Mouse (Mus musculus): ENCODE results near the gene Uggt1. TPM values are rescaled to one million over a fixed set of nuclear protein-coding genes. Genes with fewer than 3 reads are reported as not detected.

The Uggt1 gene
- polyA plus RNA-seq, 1 experiment from 2014 or later: 46.6 TPM

GRCm38 (mm10) chr1:36121172-36121571 is 123.3 kb downstream of the Uggt1 start:
- 82% methylated on average over 8 of the region's 8 CpGs for WGBS
- no peaks in the 10 kb centered on the region for H3K9me3 ChIP-seq (replicated peaks; ENCODE audit: control insufficient read depth, low read length, poor library complexity, severe bottlenecking)
- no peaks in the 10 kb centered on the region for H3K27me3 ChIP-seq (ENCODE audit: control insufficient read depth, insufficient read depth, low read depth, low read length)
- no peak overlapping the region for H3K27ac ChIP-seq (ENCODE audit: low read length)
- no peak overlapping the region for H3K4me2 ChIP-seq (ENCODE audit: low read length)
- no peak overlapping the region for H3K9ac ChIP-seq (ENCODE audit: low read depth, low read length)
- no peaks in the 10 kb centered on the region for H3K36me3 ChIP-seq (ENCODE audit: control insufficient read depth, insufficient read depth, low read length)
- no peak for ATAC-seq
- H3K4me3 ChIP-seq (ENCODE audit: low read depth, low read length): no peak overlapping the region
- H3K4me1 ChIP-seq (ENCODE audit: control insufficient read depth, insufficient read depth, low read length): no peaks in the 10 kb centered on the region

- H3K4me1 ChIP-seq (ENCODE audit: control insufficient read depth, insufficient read depth, low read length): no peaks in the 10 kb centered on the region
- 89% methylated on average over 4 of the region's 4 CpGs for WGBS
Measured at GRCm38 (mm10) chr1:36119426-36119825, 125.1 kb downstream of the Uggt1 start.

GRCm38 (mm10) chr1:36118958-36119357 is 125.6 kb downstream of the Uggt1 start:
- Histone ChIP-seq H3K36me3 (ENCODE audit: control insufficient read depth, insufficient read depth, low read length) (no peaks in the 10 kb centered on the region), H3K4me1 (ENCODE audit: control insufficient read depth, insufficient read depth, low read length) (no peaks in the 10 kb centered on the region), H3K9me3 (replicated peaks; ENCODE audit: control insufficient read depth, low read length, poor library complexity, severe bottlenecking) (no peaks in the 10 kb centered on the region), H3K4me3 (ENCODE audit: low read depth, low read length) (no peak overlapping the region), H3K27me3 (ENCODE audit: control insufficient read depth, insufficient read depth, low read depth, low read length) (no peaks in the 10 kb centered on the region), H3K4me2 (ENCODE audit: low read length) (no peak overlapping the region), H3K27ac (ENCODE audit: low read length) (no peak overlapping the region), H3K9ac (ENCODE audit: low read depth, low read length) (no peak overlapping the region)
- 91% methylated on average over 3 of the region's 3 CpGs for WGBS
- no peak for ATAC-seq

More at GRCm38 (mm10) chr1:36119426-36119825, 125.1 kb downstream of the Uggt1 start:
- H3K27ac ChIP-seq (ENCODE audit: low read length): no peak overlapping the region
- H3K9me3 ChIP-seq (replicated peaks; ENCODE audit: control insufficient read depth, low read length, poor library complexity, severe bottlenecking): no peaks in the 10 kb centered on the region
- no peak overlapping the region for H3K9ac ChIP-seq (ENCODE audit: low read depth, low read length)
- ATAC-seq: no peak
- H3K27me3 ChIP-seq (ENCODE audit: control insufficient read depth, insufficient read depth, low read depth, low read length): no peaks in the 10 kb centered on the region
- H3K4me3 ChIP-seq (ENCODE audit: low read depth, low read length): no peak overlapping the region
- H3K4me2 ChIP-seq (ENCODE audit: low read length): no peak overlapping the region
- no peaks in the 10 kb centered on the region for H3K36me3 ChIP-seq (ENCODE audit: control insufficient read depth, insufficient read depth, low read length)

- no peak overlapping the region for H3K27ac ChIP-seq (ENCODE audit: low read length)
- WGBS: 77% methylated on average over 9 of the region's 9 CpGs
- no peaks in the 10 kb centered on the region for H3K27me3 ChIP-seq (ENCODE audit: control insufficient read depth, insufficient read depth, low read depth, low read length)
Measured at GRCm38 (mm10) chr1:36118061-36118685, 126.3 kb downstream of the Uggt1 start.

GRCm38 (mm10) chr1:36116488-36116887 is 128.0 kb downstream of the Uggt1 start:
- H3K27me3 ChIP-seq (ENCODE audit: control insufficient read depth, insufficient read depth, low read depth, low read length): no peaks in the 10 kb centered on the region
- no peak for ATAC-seq
- 87% methylated on average over 5 of the region's 5 CpGs for WGBS

More at GRCm38 (mm10) chr1:36118061-36118685, 126.3 kb downstream of the Uggt1 start:
- ATAC-seq: no peak
- Histone ChIP-seq H3K4me1 (ENCODE audit: control insufficient read depth, insufficient read depth, low read length) (no peaks in the 10 kb centered on the region), H3K4me3 (ENCODE audit: low read depth, low read length) (no peak overlapping the region), H3K36me3 (ENCODE audit: control insufficient read depth, insufficient read depth, low read length) (no peaks in the 10 kb centered on the region), H3K9me3 (replicated peaks; ENCODE audit: control insufficient read depth, low read length, poor library complexity, severe bottlenecking) (no peaks in the 10 kb centered on the region), H3K4me2 (ENCODE audit: low read length) (no peak overlapping the region), H3K9ac (ENCODE audit: low read depth, low read length) (no peak overlapping the region)

GRCm38 (mm10) chr1:36114844-36115243 is 129.7 kb downstream of the Uggt1 start:
- Histone ChIP-seq H3K4me1 (ENCODE audit: control insufficient read depth, insufficient read depth, low read length) (no peaks in the 10 kb centered on the region), H3K27ac (ENCODE audit: low read length) (no peak overlapping the region), H3K4me2 (ENCODE audit: low read length) (no peak overlapping the region), H3K27me3 (ENCODE audit: control insufficient read depth, insufficient read depth, low read depth, low read length) (no peaks in the 10 kb centered on the region), H3K36me3 (ENCODE audit: control insufficient read depth, insufficient read depth, low read length) (no peaks in the 10 kb centered on the region), H3K9me3 (replicated peaks; ENCODE audit: control insufficient read depth, low read length, poor library complexity, severe bottlenecking) (no peaks in the 10 kb centered on the region), H3K4me3 (ENCODE audit: low read depth, low read length) (no peak overlapping the region), H3K9ac (ENCODE audit: low read depth, low read length) (no peak overlapping the region)
- no peak for ATAC-seq
- WGBS: 82% methylated on average over 3 of the region's 3 CpGs

More at GRCm38 (mm10) chr1:36116488-36116887, 128.0 kb downstream of the Uggt1 start:
- no peaks in the 10 kb centered on the region for H3K36me3 ChIP-seq (ENCODE audit: control insufficient read depth, insufficient read depth, low read length)
- no peaks in the 10 kb centered on the region for H3K9me3 ChIP-seq (replicated peaks; ENCODE audit: control insufficient read depth, low read length, poor library complexity, severe bottlenecking)
- H3K4me1 ChIP-seq (ENCODE audit: control insufficient read depth, insufficient read depth, low read length): no peaks in the 10 kb centered on the region
- no peak overlapping the region for H3K27ac ChIP-seq (ENCODE audit: low read length)
- no peak overlapping the region for H3K9ac ChIP-seq (ENCODE audit: low read depth, low read length)
- no peak overlapping the region for H3K4me2 ChIP-seq (ENCODE audit: low read length)
- H3K4me3 ChIP-seq (ENCODE audit: low read depth, low read length): no peak overlapping the region

- Histone ChIP-seq H3K27me3 (ENCODE audit: control insufficient read depth, insufficient read depth, low read depth, low read length) (no peaks in the 10 kb centered on the region), H3K27ac (ENCODE audit: low read length) (no peak overlapping the region), H3K4me2 (ENCODE audit: low read length) (no peak overlapping the region), H3K9me3 (replicated peaks; ENCODE audit: control insufficient read depth, low read length, poor library complexity, severe bottlenecking) (no peaks in the 10 kb centered on the region), H3K4me3 (ENCODE audit: low read depth, low read length) (no peak overlapping the region), H3K4me1 (ENCODE audit: control insufficient read depth, insufficient read depth, low read length) (no peaks in the 10 kb centered on the region), H3K36me3 (ENCODE audit: control insufficient read depth, insufficient read depth, low read length) (no peaks in the 10 kb centered on the region), H3K9ac (ENCODE audit: low read depth, low read length) (no peak overlapping the region)
- WGBS: 85% methylated on average over 8 of the region's 8 CpGs
- ATAC-seq: no peak
Measured at GRCm38 (mm10) chr1:36113670-36114069, 130.8 kb downstream of the Uggt1 start.

GRCm38 (mm10) chr1:36112665-36113064 is 131.9 kb downstream of the Uggt1 start:
- Histone ChIP-seq H3K9me3 (replicated peaks; ENCODE audit: control insufficient read depth, low read length, poor library complexity, severe bottlenecking) (no peaks in the 10 kb centered on the region), H3K27ac (ENCODE audit: low read length) (no peak overlapping the region), H3K4me1 (ENCODE audit: control insufficient read depth, insufficient read depth, low read length) (no peaks in the 10 kb centered on the region), H3K36me3 (ENCODE audit: control insufficient read depth, insufficient read depth, low read length) (no peaks in the 10 kb centered on the region), H3K4me3 (ENCODE audit: low read depth, low read length) (no peak overlapping the region), H3K9ac (ENCODE audit: low read depth, low read length) (no peak overlapping the region), H3K27me3 (ENCODE audit: control insufficient read depth, insufficient read depth, low read depth, low read length) (no peaks in the 10 kb centered on the region), H3K4me2 (ENCODE audit: low read length) (no peak overlapping the region)
- 93% methylated on average over 3 of the region's 3 CpGs for WGBS
- ATAC-seq: no peak

GRCm38 (mm10) chr1:36109987-36110386 is 134.5 kb downstream of the Uggt1 start:
- Histone ChIP-seq H3K4me3 (ENCODE audit: low read depth, low read length) (no peak overlapping the region), H3K4me1 (ENCODE audit: control insufficient read depth, insufficient read depth, low read length) (no peaks in the 10 kb centered on the region), H3K4me2 (ENCODE audit: low read length) (no peak overlapping the region), H3K36me3 (ENCODE audit: control insufficient read depth, insufficient read depth, low read length) (peaks cover 14% of the 10 kb centered on the region), H3K9me3 (replicated peaks; ENCODE audit: control insufficient read depth, low read length, poor library complexity, severe bottlenecking) (no peaks in the 10 kb centered on the region), H3K27ac (ENCODE audit: low read length) (no peak overlapping the region), H3K9ac (ENCODE audit: low read depth, low read length) (no peak overlapping the region), H3K27me3 (ENCODE audit: control insufficient read depth, insufficient read depth, low read depth, low read length) (no peaks in the 10 kb centered on the region)
- no peak for ATAC-seq
- WGBS: 91% methylated on average over 4 of the region's 4 CpGs
